9 mouse cellular contexts compared by ENCODE assay signal in genomic region chr4:88867926-88868911, GRCm38 (mm10). TPM values are rescaled to one million over a fixed set of nuclear protein-coding genes. Genes with fewer than 3 reads are reported as not detected.
DNase-seq lines count a peak whose midpoint lies in the region; ATAC-seq lines count a peak whose summit lies in the region.
"Had no signal": no experiment of that assay in that cellular context is flagged by ENCODE, and none has a peak within 500 bp of the region (broad histone marks: within the 10 kb centered on the region; RNA-seq: fewer than 3 reads in every experiment).

No protein-coding gene starts in this region.

- no peak overlapping the region for H3K27ac ChIP-seq in intestine, embryonic 15.5 days
- H3K27ac ChIP-seq in lung, embryonic 16.5 days (ENCODE audit: low read length) = no peak overlapping the region

- no peaks in the 10 kb centered on the region for H3K27me3 ChIP-seq in intestine, embryonic 15.5 days (replicated peaks)
- H3K27me3 ChIP-seq in lung, embryonic 16.5 days (ENCODE audit: control insufficient read depth, insufficient read depth, low read depth, low read length) = peaks cover 14% of the 10 kb centered on the region; the same call in 1 of the 2 replicates

- peak overlapping the region; percentile 45 for H3K4me3 ChIP-seq in intestine, embryonic 15.5 days (replicated peaks)
- H3K4me3 ChIP-seq in lung, embryonic 16.5 days (ENCODE audit: low read length) = peak overlapping the region; percentile 46

- no peaks in the 10 kb centered on the region for H3K4me1 ChIP-seq in intestine, embryonic 15.5 days (replicated peaks)
- H3K4me1 ChIP-seq in lung, embryonic 16.5 days (replicated peaks; ENCODE audit: control insufficient read depth, insufficient read depth, low read length) = peaks cover 6% of the 10 kb centered on the region

- H3K4me2 ChIP-seq in intestine, embryonic 15.5 days (replicated peaks) = peak overlapping the region; percentile 80
- peak overlapping the region; percentile 67 for H3K4me2 ChIP-seq in lung, embryonic 16.5 days (ENCODE audit: low read depth, low read length)

- no peaks in the 10 kb centered on the region for H3K36me3 ChIP-seq in intestine, embryonic 15.5 days
- H3K36me3 ChIP-seq in lung, embryonic 16.5 days (ENCODE audit: control insufficient read depth, insufficient read depth, low read length) = no peaks in the 10 kb centered on the region

- H3K9ac ChIP-seq in intestine, embryonic 15.5 days = peak overlapping the region; percentile 23
- peak overlapping the region; percentile 31 for H3K9ac ChIP-seq in lung, embryonic 16.5 days (ENCODE audit: low read length)

- no peaks in the 10 kb centered on the region for H3K9me3 ChIP-seq in intestine, embryonic 15.5 days
- H3K9me3 ChIP-seq in lung, embryonic 16.5 days (ENCODE audit: control insufficient read depth, low read length) = no peaks in the 10 kb centered on the region

- WGBS in intestine, embryonic 15.5 days = 8% methylated on average over 30 of the region's 31 CpGs
- WGBS in lung, embryonic 16.5 days = 6% methylated on average over 31 of the region's 31 CpGs

- peak; percentile 66 for ATAC-seq in intestine, embryonic 15.5 days
- peak; percentile 56 for ATAC-seq in lung, embryonic 16.5 days (ENCODE audit: low read depth)

- DNase-seq in spleen, adult 18-20 months = peak; percentile 22 to 43
- DNase-seq in spleen, postnatal 4 days (ENCODE audit: low spot score in 2 of 2) = no peak
- DNase-seq in brain, adult 2 months (ENCODE audit: low read depth, low spot score) = peak; percentile 32
- DNase-seq in frontal cortex, postnatal 14 days (ENCODE audit: low spot score in 2 of 2) = peak; percentile 5 to 15
- peak; percentile 62 for DNase-seq in retina, embryonic 14.5 days (ENCODE audit: low spot score)
- no peak for DNase-seq in gastrocnemius, adult 18-20 months (ENCODE audit: low spot score)

RNA-seq across cellular contexts. Expression of gene Ifne, which starts 11.8 kb away (rescaled TPM):
- polyA plus RNA-seq in intestine, embryonic 15.5 days (2015; fragmentation: Nextera tagmentation; extraction: Ambion mirVana) = not detected in 2 replicates
- not detected in 2 replicates for polyA plus RNA-seq in lung, embryonic 16.5 days (2015; fragmentation: Nextera tagmentation; extraction: Ambion mirVana)
- total RNA-seq in gastrocnemius, adult 18-20 months (2021) = not detected
- total RNA-seq: left cerebral cortex, postnatal 10 days had no signal

RNA-seq across cellular contexts. Expression of gene Ifna1, which starts 18.3 kb away (rescaled TPM):
- not detected in 2 replicates for polyA plus RNA-seq in intestine, embryonic 15.5 days (2015; fragmentation: Nextera tagmentation; extraction: Ambion mirVana)
- not detected in 2 replicates for polyA plus RNA-seq in lung, embryonic 16.5 days (2015; fragmentation: Nextera tagmentation; extraction: Ambion mirVana)
- total RNA-seq in gastrocnemius, adult 18-20 months (2021) = not detected
- total RNA-seq: left cerebral cortex, postnatal 10 days had no signal

RNA-seq across cellular contexts. Expression of gene Ifna4, which starts 26.6 kb away (rescaled TPM):
- polyA plus RNA-seq in intestine, embryonic 15.5 days (2015; fragmentation: Nextera tagmentation; extraction: Ambion mirVana) = not detected in 2 replicates
- not detected in 2 replicates for polyA plus RNA-seq in lung, embryonic 16.5 days (2015; fragmentation: Nextera tagmentation; extraction: Ambion mirVana)
- not detected for total RNA-seq in gastrocnemius, adult 18-20 months (2021)
- total RNA-seq: left cerebral cortex, postnatal 10 days had no signal

RNA-seq across cellular contexts. Expression of gene Ifna5, which starts 32.9 kb away (rescaled TPM):
- not detected in 2 replicates for polyA plus RNA-seq in intestine, embryonic 15.5 days (2015; fragmentation: Nextera tagmentation; extraction: Ambion mirVana)
- polyA plus RNA-seq in lung, embryonic 16.5 days (2015; fragmentation: Nextera tagmentation; extraction: Ambion mirVana) = not detected in 2 replicates
- not detected for total RNA-seq in gastrocnemius, adult 18-20 months (2021)
- total RNA-seq: left cerebral cortex, postnatal 10 days had no signal

RNA-seq across cellular contexts. Expression of gene Ifna6, which starts 41.0 kb away (rescaled TPM):
- polyA plus RNA-seq in intestine, embryonic 15.5 days (2015; fragmentation: Nextera tagmentation; extraction: Ambion mirVana) = not detected in 2 replicates
- not detected in 2 replicates for polyA plus RNA-seq in lung, embryonic 16.5 days (2015; fragmentation: Nextera tagmentation; extraction: Ambion mirVana)
- not detected for total RNA-seq in gastrocnemius, adult 18-20 months (2021)
- total RNA-seq: left cerebral cortex, postnatal 10 days had no signal

Comparison
In these comparisons a context has a peak if more than half of its experiments do, and no peak if none do; other contexts are left out.
1. DNase-seq: peak in spleen, adult 18-20 months (2 of 2), brain, adult 2 months (single experiment), frontal cortex, postnatal 14 days (2 of 2) and retina, embryonic 14.5 days (single experiment); none in spleen, postnatal 4 days (0 of 2) and gastrocnemius, adult 18-20 months (single experiment).